Mouse (Mus musculus) erythroblast, adult 5-6 weeks (primary cell): Measurements from ENCODE around the gene Pxt1. TPM values are rescaled to one million over a fixed set of nuclear protein-coding genes. Genes with fewer than 3 reads are reported as not detected.
"Not testable (repeated sequence)": the region's sequence is repeated elsewhere in the genome, so short reads cannot be mapped to it uniquely, and the experiment has no call there.

Experiments used
- ATAC-seq: replicated peaks from 2 replicates; pipeline ENCODE4 v1.8.0; 2016; ENCODE audit warnings: moderate number of reproducible peaks, mild to moderate bottlenecking, moderate TSS enrichment, inconsistent platforms; ENCODE audit not compliant: poor library complexity, low FRiP score, severe bottlenecking
- total RNA-seq, 2 experiments: library from RNA; stranded (forward) in 1 of 2; stranded (reverse) in 1 of 2; fragments of 150-400 nt in 1 of 2; fragments of 200-764, 138-1000 nt in 1 of 2; gene quantifications; 2 replicates each; pipeline versions ENCODE4 v1.2.3 to v1.2.4; 2015 to 2017; ENCODE audit warnings: low replicate concordance in 2 of 2

The Pxt1 gene
- total RNA-seq (2015; ENCODE audit: low replicate concordance) (9.8 TPM in 1 of 2 replicates, not detected in the other), total RNA-seq (2017; ENCODE audit: low replicate concordance) (not detected in 2 replicates)

DNA sequence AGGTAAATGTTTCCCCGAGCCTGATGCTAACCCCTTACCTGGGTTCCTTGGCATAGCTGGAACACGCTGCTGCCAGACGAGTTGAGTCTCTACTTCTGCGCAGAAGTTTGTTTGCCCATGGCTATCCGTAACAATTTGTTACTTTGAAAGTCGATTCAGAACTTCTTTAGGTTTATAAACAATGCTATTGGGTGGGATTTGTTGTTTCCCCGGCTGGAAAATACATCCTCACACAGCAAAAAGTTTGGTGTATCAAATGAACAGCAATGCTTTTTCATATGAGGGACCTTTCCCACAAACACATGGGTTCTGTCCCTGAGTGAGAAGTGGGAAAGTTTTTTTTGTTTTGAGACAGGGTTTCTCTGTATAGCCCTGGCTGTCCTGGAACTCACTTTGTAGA lies at the start of gene Pxt1:
Pxt1 (minus strand) TSS at position 101 of the 400 bp plus-strand sequence.
- ATAC-seq = no peak

- ATAC-seq = not testable (repeated sequence)
Observed at GRCm38 (mm10) chr17:28993004-28993403, 49.4 kb upstream of the Pxt1 start.

GRCm38 (mm10) chr17:28992105-28992504 lies 48.5 kb upstream of the Pxt1 start:
- no peak for ATAC-seq

DNA sequence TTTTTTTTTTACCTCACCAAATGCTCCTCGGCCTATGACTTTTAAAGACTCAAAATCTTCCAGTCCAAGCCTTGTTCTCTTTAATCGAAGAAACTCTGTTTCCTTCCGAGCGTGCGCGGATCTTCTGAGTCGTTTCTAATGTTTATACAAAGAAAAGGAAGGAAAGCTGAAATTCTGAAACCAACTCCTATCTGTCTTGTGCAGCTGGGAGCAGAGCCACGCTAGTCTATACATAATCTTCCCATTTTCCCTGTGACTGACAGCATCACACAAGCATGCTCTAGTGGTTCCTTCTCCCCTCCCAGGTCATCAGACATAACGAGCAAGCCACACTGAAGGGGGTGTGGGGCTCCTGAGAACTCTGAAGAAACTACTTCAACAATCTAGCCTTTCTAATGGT lies 47.6 kb upstream of the Pxt1 start:
- no peak for ATAC-seq

DNA sequence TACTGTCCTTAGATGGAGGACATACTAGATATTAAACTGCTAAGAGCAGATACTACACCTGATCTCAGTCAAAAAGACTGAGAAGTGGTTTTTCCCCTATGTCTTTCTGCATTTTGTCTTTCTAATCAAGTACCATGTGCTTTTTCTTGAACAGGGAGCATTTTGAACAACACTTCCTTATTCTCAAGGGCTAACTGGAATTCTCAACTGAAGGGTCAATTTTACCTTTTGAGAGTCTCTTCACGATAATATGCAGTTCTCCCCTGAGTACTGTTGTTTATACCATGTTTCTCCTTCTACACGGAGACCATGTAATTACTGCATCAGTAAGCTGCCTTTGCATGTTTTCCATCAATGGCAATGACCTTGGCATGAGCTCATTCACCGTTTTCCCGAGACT lies 46.4 kb upstream of the Pxt1 start:
- ATAC-seq = no peak

- no peak for ATAC-seq
Observed at GRCm38 (mm10) chr17:28988996-28989395, 45.4 kb upstream of the Pxt1 start.

- no peak for ATAC-seq
Observed at GRCm38 (mm10) chr17:28988291-28988690, 44.7 kb upstream of the Pxt1 start.

GRCm38 (mm10) chr17:28987713-28988112 lies 44.1 kb upstream of the Pxt1 start:
- peak; percentile 73 for ATAC-seq

- ATAC-seq = peak; percentile 72; the same call in 1 of the 2 replicates
Observed at GRCm38 (mm10) chr17:28986833-28987232, 43.2 kb upstream of the Pxt1 start.

DNA sequence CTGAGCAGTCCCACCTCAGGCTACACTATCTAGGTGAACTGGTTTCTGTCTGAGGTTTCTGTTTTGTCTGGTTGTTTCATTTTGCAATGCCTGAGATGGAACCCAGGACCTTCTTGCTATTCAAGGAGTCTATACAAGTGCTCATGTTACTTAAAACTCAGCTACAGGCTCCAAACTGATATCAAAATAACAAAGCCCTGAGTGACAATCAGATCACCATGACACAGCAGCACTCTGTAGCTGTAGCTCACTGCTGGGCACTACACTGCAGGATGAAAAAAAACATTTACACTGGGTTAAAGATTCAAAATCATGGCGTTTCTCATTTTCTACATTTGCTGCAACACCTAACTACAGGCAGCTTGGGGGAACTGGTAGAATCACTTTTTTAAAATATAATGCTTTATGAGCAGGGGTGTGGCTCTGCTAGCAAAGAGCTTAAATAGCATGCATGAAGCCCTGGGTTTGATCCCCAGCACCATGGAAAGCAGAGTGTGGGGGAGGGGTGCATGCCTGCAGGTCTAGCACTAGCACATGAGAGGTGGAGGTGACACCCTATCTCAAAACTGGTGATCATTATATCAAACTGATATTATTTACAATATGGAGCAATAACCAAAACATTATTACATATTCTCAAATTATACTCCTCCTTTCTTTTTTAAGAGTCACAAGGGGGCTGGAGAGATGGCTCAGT lies 41.2 kb upstream of the Pxt1 start:
- ATAC-seq = no peak

- ATAC-seq = no peak
Observed at GRCm38 (mm10) chr17:28982591-28982990, 39.0 kb upstream of the Pxt1 start.

DNA sequence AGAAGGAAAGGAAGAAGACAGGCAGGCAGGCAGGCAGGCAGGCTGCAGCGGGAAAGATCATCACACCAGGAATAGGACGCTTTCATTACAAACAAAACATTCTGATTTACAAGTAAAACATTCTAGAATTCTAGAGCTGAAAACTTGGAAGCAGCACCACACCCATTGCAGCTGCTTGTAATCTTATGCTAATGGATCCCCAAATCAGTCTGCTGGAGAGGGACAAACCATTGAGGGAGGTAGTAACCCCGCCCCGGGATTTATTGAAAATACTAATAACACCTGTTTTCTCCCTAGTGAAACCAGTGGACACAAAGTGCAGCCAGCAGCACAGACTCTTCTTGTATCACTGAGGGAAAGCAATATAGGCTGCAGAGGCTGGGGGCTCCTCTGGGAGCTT lies 37.4 kb upstream of the Pxt1 start:
- no peak for ATAC-seq

- ATAC-seq = no peak
Observed at GRCm38 (mm10) chr17:28979091-28979490, 35.5 kb upstream of the Pxt1 start.

- no peak for ATAC-seq
Observed at GRCm38 (mm10) chr17:28970122-28970521, 26.5 kb upstream of the Pxt1 start.

- ATAC-seq = no peak
Observed at GRCm38 (mm10) chr17:28967021-28967610, 23.5 kb upstream of the Pxt1 start.

DNA sequence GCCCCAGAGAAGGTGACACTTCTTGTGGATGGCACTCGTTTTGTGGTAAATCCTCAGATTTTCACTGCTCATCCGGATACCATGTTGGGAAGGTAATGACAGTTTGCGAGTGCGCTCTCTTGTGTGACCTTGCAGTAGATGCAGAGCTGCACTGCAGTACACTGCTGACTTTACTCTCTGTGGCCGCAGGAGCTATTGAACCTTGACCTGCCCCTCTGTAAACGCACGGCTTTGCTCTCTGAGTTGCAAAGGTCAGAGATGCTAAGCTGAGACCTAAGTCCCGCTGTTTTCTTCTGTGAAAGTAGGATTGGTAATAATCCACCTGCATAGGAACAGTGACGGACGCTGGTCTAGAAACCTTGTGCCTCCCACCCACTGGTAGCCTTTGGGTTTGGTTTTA lies 18.0 kb upstream of the Pxt1 start:
- no peak for ATAC-seq

DNA sequence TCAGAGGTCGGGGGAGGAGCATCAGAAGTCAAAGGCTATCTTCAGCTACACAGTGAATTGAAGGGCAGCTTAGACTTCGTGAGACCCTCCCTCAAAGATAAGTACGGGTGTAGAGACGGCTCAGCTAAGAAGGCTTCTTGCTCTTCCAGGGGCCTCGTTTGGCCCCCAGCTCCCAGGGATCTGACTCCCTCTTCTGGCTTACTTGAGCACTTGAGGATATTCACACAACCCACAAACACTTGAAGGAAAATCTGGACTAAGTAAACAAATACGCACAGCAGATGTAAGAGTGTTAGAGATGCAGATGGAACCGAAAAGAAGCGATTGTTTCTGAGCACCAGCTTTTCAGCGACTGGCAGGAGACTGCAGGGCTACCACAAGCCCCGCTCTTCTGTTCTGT lies 17.0 kb upstream of the Pxt1 start:
- no peak for ATAC-seq

DNA sequence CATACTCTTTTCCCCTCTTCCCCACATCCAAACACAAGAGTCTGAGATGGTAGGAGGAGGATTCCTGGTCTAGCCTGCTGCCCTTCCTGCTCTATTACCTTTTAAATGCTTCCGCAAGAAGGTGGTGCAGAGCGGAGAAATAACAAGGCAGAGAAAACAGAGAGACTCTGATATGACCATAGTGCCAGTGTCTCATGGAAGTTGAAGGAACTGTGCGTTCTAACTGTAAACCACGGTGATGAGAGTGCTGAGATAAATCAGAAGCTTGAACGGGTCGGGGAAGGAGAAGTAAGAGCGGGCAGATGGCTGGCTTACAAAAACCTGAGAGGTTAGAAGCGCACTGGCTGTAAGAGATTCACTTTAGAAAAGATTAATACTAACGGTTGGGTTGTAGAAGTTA lies 10.8 kb upstream of the Pxt1 start:
- ATAC-seq = no peak

DNA sequence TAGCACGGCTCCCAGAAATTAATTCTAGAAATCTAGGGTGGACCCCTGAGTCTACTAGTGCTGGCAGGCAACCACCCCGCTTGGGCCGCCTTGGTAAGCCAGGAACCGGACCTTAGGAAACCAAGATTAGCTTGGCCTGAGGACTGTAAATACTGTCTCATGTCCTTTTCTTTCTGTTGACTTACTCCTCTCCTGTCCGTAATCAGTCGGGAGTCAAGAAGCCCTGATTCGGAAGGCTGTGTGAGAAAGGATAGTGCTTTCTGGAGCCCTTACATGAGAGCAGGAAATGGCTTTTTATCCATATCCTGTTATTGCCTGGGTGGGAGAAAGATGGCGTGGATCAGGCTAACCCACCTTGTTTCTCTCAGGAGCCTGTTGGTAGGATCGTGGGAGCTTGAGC lies 9.6 kb upstream of the Pxt1 start:
- ATAC-seq = peak; percentile 45

- ATAC-seq = peak; percentile 84
Observed at GRCm38 (mm10) chr17:28951831-28952799, 8.5 kb upstream of the Pxt1 start, which contains the start of gene Kctd20. Kctd20 (plus strand) TSS chr17:28951950.
